Mouse (Mus musculus): ENCODE data around the gene Abcg8.

Abcg8 gene

DNA sequence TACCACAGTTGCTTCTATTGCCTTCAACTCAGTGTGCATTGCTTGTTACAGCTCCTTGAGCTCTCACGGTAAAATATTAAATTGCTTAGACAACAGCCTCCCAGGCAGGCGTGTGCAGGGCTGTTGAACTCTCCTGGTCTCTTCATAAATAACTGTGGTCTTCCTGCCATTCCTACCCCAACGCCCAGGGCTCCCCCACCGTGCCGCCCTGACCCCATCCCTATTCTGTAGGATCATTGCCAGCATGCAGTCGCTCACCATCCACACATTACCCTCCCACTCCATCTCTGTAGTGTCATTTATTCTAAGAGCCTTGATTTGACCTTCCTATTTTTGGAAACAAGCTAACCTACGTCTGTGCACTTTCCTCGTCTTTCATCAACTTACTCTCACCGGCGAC is 11.0 kb upstream of the Abcg8 start:
- no peak for DNase-seq

GRCm38 (mm10) chr17:84665691-84666090 is 10.4 kb upstream of the Abcg8 start:
- no peak for DNase-seq

GRCm38 (mm10) chr17:84667848-84668247 is 8.3 kb upstream of the Abcg8 start:
- no peak for DNase-seq

- DNase-seq: no peak
Observed at GRCm38 (mm10) chr17:84672376-84673369, 3.4 kb upstream of the Abcg8 start.

DNA sequence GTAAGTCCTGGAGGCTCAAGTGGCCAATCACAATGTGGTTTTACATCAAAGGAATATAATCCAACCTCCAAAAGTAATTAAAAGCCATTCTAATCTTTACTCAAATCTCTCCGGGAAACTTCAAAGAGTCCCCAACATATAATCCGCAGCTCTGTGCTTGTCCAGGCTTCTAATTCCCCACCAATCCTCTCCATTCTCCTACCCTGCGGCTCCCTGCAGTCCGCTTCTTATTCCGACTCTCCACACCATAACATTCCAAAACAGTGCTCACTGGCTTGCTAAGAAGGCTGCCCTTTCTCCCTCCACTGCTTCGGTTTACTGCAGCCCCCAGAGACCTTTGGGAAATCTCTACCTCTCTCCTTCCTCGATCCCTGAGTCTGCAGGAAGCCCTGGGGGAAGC is 2.1 kb upstream of the Abcg8 start:
- DNase-seq: no peak

GRCm38 (mm10) chr17:84675204-84675603 is 898 bp upstream of the Abcg8 start:
- no peak for DNase-seq

DNA sequence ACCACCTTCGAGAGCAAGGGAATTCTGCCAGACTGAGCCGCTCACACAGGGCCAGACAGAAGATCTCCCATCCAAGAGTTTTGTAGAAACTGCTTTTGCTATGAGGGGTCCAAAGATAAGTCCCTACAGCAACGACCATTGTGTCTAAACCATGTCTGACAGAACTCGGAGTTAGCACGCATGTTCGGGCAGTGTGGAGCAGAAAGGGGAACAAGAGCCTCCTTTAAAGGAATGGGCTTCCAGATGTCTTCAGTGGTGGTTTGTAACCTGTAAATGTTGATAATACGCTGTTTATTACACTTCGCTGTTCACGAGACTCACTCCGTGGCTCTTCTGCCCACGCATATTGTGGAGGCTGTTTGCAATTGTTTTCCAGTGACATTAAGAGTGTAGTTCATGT is 1.5 kb downstream of the Abcg8 start:
- no peak for DNase-seq

GRCm38 (mm10) chr17:84681670-84682069 is 5.6 kb downstream of the Abcg8 start:
- no peak for DNase-seq

- DNase-seq: no peak
Observed at GRCm38 (mm10) chr17:84682734-84683717, 6.9 kb downstream of the Abcg8 start, which contains the start of gene Abcg5. Abcg5 (minus strand) TSS chr17:84683011.

- DNase-seq: no peak
Observed at GRCm38 (mm10) chr17:84684284-84684683, 8.2 kb downstream of the Abcg8 start.

GRCm38 (mm10) chr17:84685286-84685685 is 9.2 kb downstream of the Abcg8 start:
- DNase-seq: no peak

- no peak for DNase-seq
Observed at GRCm38 (mm10) chr17:84687994-84688393, 11.9 kb downstream of the Abcg8 start.

DNA sequence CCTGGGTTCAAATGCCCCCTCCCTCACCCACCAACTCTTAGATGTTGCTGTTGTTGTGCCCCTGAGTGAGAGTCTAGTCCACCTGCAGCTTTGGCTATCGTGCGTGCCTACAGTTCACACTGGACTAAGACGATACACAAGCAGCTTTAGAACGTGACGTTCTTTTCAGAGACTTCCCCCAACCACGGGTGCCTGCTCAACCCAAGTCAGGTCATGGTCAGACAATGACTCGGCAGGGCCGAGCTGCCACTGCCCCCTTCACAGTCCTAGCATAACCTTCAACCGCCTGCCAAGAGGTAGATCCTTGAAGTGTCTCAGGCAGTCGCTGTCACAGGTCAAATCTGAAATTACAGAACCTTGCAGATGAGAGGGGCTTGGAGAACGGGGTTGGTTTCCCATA is 12.7 kb downstream of the Abcg8 start:
- no peak for DNase-seq

- no peak for DNase-seq
Observed at GRCm38 (mm10) chr17:84689316-84689715, 13.2 kb downstream of the Abcg8 start.

GRCm38 (mm10) chr17:84690111-84690510 is 14.0 kb downstream of the Abcg8 start:
- no peak for DNase-seq

DNA sequence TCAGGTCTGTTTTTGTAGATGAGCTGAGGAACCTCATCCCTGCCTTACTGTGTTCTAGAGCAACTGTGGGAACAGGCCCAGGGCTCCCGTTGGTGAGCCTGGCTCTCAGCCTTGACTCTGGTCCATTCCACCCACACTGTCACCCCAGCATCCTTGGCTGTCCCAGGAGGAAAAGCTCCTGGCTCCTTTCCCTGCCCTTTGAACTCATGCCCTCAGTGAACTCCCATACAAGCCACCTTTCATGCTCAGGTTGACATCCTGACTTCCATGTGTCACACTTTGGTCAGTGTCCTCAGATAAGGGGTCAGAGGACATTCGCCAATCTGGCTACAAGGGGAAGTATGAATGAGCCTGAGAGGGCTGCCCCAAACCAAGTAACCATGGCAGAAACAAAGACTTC is 17.6 kb downstream of the Abcg8 start:
- DNase-seq: no peak

DNA sequence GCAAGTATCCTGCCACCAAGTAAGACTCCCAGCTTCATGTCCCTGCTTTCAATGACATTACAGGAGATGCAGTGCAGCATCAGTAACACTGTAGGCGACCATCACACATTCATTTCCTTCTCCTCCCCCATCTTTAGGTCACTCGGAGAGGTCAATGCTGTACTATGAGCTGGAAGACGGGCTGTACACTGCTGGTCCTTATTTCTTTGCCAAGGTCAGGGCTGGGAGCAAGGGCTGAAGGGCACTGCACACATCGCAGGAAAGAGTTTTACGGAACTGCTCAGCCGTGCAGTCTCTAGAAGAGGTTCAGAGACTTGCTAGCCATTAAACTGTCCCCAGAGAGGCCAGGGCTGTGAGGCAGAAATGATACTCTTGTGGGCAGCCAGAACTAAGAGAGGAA is 20.4 kb downstream of the Abcg8 start:
- no peak for DNase-seq

- DNase-seq: peak; percentile 48
Observed at GRCm38 (mm10) chr17:84698727-84699126, 22.6 kb downstream of the Abcg8 start.

DNA sequence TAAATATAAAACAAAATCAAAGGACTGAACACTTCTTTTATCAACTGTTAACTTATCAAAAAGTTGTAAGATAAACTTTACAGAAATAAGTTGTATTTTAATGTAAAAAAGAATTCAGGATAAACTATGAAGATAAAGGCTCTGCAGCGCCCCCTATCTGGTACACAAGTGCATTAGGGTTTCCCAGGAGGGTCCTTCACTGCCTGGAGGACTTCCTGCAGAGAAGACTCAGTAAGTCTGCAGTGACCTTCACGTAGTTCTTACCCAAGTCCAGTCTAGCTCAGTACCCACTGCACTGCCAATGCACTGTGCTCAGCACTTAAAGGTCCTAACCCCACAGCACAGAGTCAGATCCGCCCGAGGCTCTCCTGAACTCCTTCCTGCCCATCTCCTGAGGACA is 31.3 kb downstream of the Abcg8 start:
- peak; percentile 21 for DNase-seq

- no peak for DNase-seq
Observed at GRCm38 (mm10) chr17:84708818-84709217, 32.7 kb downstream of the Abcg8 start.

GRCm38 (mm10) chr17:84709403-84709851 is 33.3 kb downstream of the Abcg8 start:
- no peak for DNase-seq

GRCm38 (mm10) chr17:84713563-84714164 is 37.6 kb downstream of the Abcg8 start:
- DNase-seq: no peak

DNA sequence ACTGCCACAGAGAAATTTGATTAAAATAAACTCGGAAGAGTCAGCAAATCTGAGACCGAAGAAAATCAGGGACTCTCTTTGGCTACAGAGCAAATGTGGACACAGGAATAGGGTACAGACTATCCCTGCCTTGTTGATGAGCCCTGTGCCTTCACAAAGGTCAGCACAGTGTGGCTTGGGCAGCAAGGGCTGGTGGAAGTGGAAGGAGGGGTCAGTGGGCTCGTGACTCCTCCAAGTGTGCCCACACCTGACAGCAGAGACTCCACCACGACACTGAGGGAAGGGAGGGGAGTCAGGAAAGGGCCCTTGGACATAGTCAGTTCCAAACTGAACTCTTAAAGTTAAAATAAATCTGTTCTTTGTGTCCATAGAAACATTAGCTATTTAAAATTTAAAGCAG is 38.8 kb downstream of the Abcg8 start:
- DNase-seq: no peak

Data from thymus, postnatal 14 days (tissue).